Mouse (Mus musculus) layer of hippocampus, adult 2 months (tissue): ENCODE data around the gene Bglap3. TPM values are rescaled to one million over a fixed set of nuclear protein-coding genes. Genes with fewer than 3 reads are reported as not detected.
A peak's percentile ranks its signal among the peaks of the same experiment; 100 is the strongest.
"Not testable (repeated sequence)": the region's sequence is repeated elsewhere in the genome, so short reads cannot be mapped to it uniquely, and the experiment has no call there.

Experiments
- DNase-seq, 2 experiments: peaks; one replicate each; pipeline ENCODE4 v3.0.0; 2022; ENCODE audit warnings: low spot score in 2 of 2
- H3K27ac ChIP-seq: fragments of 200-600 bp; 2 replicates; pipeline ENCODE4 v1.8.1; 2022
- H3K4me3 ChIP-seq: fragments of 200-600 bp; 2 replicates; pipeline ENCODE4 v1.8.1; 2022; ENCODE audit warnings: mild to moderate bottlenecking
- CTCF ChIP-seq: fragments of 200-600 bp; conservative IDR thresholded peaks from 2 replicates; pipeline ENCODE4 v1.8.1; 2022; ENCODE audit warnings: antibody characterized with exemption, mild to moderate bottlenecking, moderate library complexity
- long read RNA-seq, 2 experiments: library from polyadenylated mRNA; stranded (forward); transcript quantifications; one replicate each; pipeline ENCODE4 v2.0.0; 2021; ENCODE audit warnings: borderline mapping rate in 2 of 2
- total RNA-seq, 2 experiments: library from RNA; stranded (reverse); gene quantifications; 2 replicates each; pipeline ENCODE4 v1.2.3; 2021

The Bglap3 gene
- under 1 TPM in 1 of 2 experiments, not detected in 1; 0.36 TPM for total RNA-seq
- long read RNA-seq, experiment 1, partial matches to known transcripts = 1 of 1 reads
- long read RNA-seq, experiment 1, other reads (novel, unspliced or antisense) = 0 of 1 reads
- long read RNA-seq, experiment 2 = 0 reads

DNA sequence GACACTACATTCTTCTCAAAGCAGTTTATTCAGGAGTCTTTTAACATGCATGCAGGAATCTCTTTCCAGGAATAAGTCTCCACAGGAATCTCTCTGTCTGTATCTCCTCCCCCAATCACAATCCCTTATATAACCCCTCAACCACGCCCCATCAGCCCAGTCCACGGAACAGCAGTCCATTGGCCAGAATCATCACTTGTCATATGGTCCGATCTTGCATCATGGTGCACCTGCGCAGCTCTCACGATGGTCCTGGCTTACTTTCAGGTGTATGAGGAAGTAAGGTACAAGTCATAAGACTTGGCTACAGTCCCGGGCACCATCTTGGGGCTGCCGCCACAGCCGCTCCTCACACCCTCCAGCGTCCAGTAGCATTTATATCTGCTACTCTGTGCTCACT is at the start of gene Bglap3:
TSS of gene Bglap3 (minus strand) at position 101 of the 400 bp plus-strand sequence.
- H3K27ac ChIP-seq, H3K4me3 ChIP-seq, DNase-seq: not testable (repeated sequence)

DNA sequence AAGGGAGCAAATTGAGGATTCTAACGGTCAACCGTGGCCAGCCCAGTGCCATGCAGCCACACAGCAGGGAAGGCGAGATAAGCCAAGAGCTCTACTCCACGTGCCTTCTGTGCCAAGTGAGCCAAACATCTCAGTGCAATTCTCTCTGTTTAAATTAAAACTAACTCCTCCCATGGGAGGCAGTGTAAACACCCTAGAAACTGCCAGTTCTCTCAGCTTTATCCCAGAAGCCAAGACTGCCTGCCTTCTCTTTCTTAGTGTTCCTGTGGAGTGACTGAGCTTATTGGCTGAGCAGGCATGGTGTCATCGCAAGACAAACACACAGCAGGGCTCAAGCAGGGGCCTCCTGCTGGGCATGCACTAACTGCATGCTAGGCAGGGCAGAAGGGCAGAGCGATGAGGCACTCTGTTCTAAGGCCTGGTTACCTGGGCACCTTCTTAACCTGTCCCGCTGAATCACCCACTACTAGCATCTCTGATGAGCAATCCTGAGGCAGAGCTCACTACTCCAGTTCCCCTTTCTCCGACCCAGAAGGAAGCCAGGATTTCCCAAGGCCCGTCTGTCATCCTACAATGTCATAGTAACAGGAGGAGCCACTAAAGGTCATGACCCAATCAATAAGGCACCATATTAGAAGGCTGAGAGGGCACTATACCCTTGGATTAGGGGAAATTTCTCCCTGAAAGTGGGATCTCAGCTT is 49.6 kb upstream of the Bglap3 start:
- peak in 1 of 2 experiments; percentile 30 for DNase-seq
- peak; percentile 28 for TF ChIP-seq CTCF
- Histone ChIP-seq H3K27ac (peak overlapping the region; percentile 43; the same call in 1 of the 2 replicates), H3K4me3 (peak overlapping the region; percentile 32)

- TF ChIP-seq CTCF = no peak
- H3K4me3 ChIP-seq = no peak overlapping the region
- no peak for DNase-seq
- no peak overlapping the region for H3K27ac ChIP-seq
Observed at GRCm38 (mm10) chr3:88420771-88421170, 48.2 kb upstream of the Bglap3 start.

DNA sequence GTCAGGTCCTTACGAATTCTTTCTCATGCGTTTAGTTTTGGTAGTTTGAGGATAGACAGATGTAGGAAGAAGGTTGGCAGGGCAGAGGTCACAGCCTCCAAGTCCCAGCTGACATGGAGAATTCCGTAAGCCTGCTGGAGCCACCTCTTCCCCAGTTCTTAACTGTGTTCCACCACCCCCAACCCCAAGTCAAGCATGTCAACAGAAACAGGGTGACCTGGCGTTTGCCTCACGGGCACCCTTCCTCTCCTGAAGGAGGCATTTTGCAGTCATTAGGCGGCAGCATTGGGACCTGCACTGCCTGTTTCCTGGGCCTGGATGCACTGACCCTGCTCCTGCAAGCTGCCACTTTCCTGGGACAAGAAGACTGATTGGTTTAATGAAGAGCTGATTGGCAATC is 45.5 kb upstream of the Bglap3 start:
- TF ChIP-seq CTCF = no peak
- no peak overlapping the region for H3K4me3 ChIP-seq
- no peak for DNase-seq
- no peak overlapping the region for H3K27ac ChIP-seq

DNA sequence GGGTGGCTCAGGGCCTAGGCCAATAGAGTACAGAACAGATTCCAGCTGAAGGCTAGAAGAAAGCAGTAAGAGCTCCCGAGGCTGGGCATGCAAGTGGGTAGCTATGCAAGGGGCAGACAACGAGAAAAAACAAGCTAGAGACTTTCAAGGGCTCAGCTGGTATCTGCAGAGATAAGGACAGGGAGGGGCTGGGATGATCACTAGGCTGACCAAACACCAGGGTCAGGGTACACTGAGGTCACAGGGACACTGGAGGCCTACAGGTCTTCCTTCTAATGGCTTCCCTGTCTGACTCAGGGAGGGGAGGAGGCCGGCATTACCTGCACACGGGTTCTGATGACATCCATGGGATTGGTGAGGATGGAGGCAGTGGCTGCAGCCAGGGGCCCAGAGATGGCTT is 43.1 kb upstream of the Bglap3 start:
- 0 out of 2 replicates have a peak overlapping the region, but pooled peaks have one; percentile 10 for H3K27ac ChIP-seq
- TF ChIP-seq CTCF = no peak
- DNase-seq = no peak

GRCm38 (mm10) chr3:88412636-88413035 is 40.1 kb upstream of the Bglap3 start:
- H3K4me3 ChIP-seq = no peak overlapping the region
- no peak for TF ChIP-seq CTCF
- H3K27ac ChIP-seq = no peak overlapping the region
- DNase-seq = no peak

More for the DNA sequence above, 43.1 kb upstream of the Bglap3 start:
- no peak overlapping the region for H3K4me3 ChIP-seq

- H3K4me3 ChIP-seq = no peak overlapping the region
- no peak overlapping the region for H3K27ac ChIP-seq
- no peak for TF ChIP-seq CTCF
Observed at GRCm38 (mm10) chr3:88411681-88412080, 39.1 kb upstream of the Bglap3 start.

DNA sequence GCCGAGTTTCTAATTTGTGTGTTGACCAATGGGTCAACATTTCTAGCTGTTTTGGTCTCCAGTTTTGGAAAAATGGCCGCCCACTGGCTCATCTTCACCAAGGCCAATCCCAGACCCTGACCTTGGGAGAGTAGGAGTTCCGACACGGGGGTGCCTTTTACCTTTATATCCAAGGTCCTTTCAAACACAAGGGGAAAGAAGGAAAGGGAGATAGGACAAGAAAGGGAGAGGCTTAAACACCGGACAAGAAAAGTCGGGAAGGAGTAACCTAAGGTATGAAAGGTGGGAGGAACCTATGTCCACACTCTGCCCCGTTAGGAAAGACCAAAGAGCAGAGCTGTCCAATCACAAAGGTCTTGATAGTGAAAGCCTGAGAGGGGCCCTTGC is 38.1 kb upstream of the Bglap3 start:
- TF ChIP-seq CTCF = no peak
- DNase-seq = no peak
- Histone ChIP-seq H3K4me3 (peak overlapping the region; percentile 70), H3K27ac (peak overlapping the region; percentile 93)

More at GRCm38 (mm10) chr3:88411681-88412080, 39.1 kb upstream of the Bglap3 start:
- no peak for DNase-seq

- peak; percentile 88 to 93 for DNase-seq
- peak within 1 kb of the TSS; percentile 93 for H3K27ac ChIP-seq
- TF ChIP-seq CTCF = 0 out of 2 replicates have a peak, but pooled peaks have one; percentile 8
- peak within 1 kb of the TSS; percentile 70 for H3K4me3 ChIP-seq
Observed at GRCm38 (mm10) chr3:88409741-88410644, 37.5 kb upstream of the Bglap3 start, which contains the start of gene Pmf1. Gene Pmf1 (minus strand): TSS chr3:88410331.

GRCm38 (mm10) chr3:88408953-88409352 is 36.4 kb upstream of the Bglap3 start:
- Histone ChIP-seq H3K27ac (no peak overlapping the region), H3K4me3 (no peak overlapping the region)
- no peak for DNase-seq
- TF ChIP-seq CTCF = no peak

DNA sequence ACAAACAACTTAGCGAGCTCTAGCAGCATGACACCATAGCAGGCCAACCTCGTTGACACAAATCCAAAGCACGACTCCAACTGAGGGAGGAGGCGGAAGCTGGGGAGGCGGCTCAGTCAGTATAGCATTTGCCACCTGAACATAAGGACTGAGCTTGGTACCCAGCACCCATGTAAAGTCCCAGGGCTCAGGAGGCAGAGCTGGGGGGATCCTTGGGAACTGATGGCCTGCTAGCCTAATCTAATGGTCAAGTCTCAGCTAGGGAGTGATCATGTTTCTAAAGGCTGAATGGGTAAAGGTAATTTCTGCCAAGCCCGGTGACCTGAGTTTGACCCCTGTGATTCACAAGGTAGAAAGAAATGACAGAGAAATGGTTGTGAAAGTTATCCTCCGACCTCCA is 35.0 kb upstream of the Bglap3 start:
- no peak for TF ChIP-seq CTCF
- no peak overlapping the region for H3K4me3 ChIP-seq
- no peak for DNase-seq
- H3K27ac ChIP-seq = no peak overlapping the region

- peak; percentile 98 for TF ChIP-seq CTCF
- Histone ChIP-seq H3K4me3 (no peak overlapping the region), H3K27ac (no peak overlapping the region)
- DNase-seq = peak; percentile 61 to 71
Observed at GRCm38 (mm10) chr3:88407090-88407489, 34.5 kb upstream of the Bglap3 start.
